Mouse (Mus musculus): ENCODE results near the gene Sgip1. TPM values are rescaled to one million over a fixed set of nuclear protein-coding genes. Genes with fewer than 3 reads are reported as not detected.

Gene Sgip1
- polyA plus RNA-seq (2014; fragmentation: Illumina TruSeq; extraction: RNeasy Lipid Tissue Mini Kit (QIAGEN cat#74804)) = 1.6 TPM

GRCm38 (mm10) chr4:102741287-102741686, at the start of gene Sgip1:
TSS of gene Sgip1 (plus strand) at chr4:102741297.

GRCm38 (mm10) chr4:102978440-102978839, 237.3 kb downstream of the Sgip1 start, which contains the start of gene Tctex1d1:
TSS of gene Tctex1d1 (plus strand) at chr4:102978606.

Other genes with a start within 250 kb of the Sgip1 start
- 2.2 TPM for gene Tctex1d1, start 237.3 kb downstream of the Sgip1 start, polyA plus RNA-seq (2014; fragmentation: Illumina TruSeq; extraction: RNeasy Lipid Tissue Mini Kit (QIAGEN cat#74804))

All from ovary, adult 10 weeks (tissue).